Mouse (Mus musculus) induced T-regulatory cell, adult 2 months (primary cell): ENCODE data around the gene Rps6kb1.
"Not testable (repeated sequence)": the region's sequence is repeated elsewhere in the genome, so short reads cannot be mapped to it uniquely, and the experiment has no call there.

ENCODE experiments used
- DNase-seq: peaks from one replicate; pipeline ENCODE4 v3.0.0-alpha.2; 2012; ENCODE audit warnings: low read depth

Gene Rps6kb1

GRCm38 (mm10) chr11:86540476-86540845, 4.1 kb downstream of the Rps6kb1 start:
- no peak for DNase-seq

DNA sequence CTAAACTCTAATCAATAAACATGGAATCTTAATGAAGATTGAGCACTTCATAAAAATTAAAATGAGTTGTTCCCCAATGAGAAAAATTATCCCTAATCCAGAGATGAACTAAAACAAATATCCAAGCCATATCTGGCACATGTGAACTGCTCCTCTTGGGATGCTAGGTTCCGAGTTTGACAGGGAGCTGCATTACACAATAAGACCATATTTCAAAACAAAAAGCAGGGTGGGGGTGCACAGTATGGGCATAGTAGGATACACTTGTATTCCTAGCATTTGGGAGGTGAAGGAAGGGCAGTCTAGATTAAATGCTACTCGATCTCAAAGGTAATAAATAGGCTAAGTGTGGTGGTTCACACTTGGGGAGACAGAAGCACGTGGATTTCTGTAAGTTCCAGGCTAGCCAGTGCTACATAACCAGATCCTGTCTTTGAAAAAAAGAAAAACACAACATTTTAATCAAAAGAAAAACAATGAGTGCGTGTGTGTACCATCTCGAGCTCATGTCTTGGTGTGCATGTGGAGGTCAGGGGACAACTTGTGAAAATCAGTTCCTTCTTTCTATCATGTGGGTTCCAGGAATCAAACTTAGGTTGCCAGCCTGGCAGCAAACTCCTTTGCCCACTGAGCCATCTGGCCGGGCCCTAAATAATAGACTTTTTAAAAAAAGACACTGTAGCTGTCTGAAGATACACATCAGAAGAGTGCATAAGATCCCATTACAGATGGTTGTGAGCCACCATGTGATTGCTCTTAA, 4.7 kb downstream of the Rps6kb1 start:
- no peak for DNase-seq

DNA sequence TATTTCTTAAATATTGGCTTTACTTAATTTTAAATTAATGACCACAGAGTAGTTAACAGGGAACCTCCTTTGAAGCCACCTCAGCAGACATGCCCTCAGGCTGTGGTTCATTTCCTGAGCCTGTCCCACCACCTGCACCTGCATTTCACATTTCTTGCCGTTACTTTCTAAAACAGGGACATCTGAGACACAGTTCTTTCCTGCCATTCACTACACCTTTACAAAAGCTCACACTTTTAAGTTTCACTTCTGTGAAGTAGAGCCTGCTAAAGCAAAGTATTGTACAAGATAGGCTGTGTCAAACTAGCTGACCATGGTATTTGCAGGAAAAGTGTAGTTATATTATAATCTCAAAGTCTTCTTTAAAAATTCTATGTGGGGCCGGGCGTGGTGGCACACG, 5.8 kb downstream of the Rps6kb1 start:
- peak; percentile 25 for DNase-seq

DNA sequence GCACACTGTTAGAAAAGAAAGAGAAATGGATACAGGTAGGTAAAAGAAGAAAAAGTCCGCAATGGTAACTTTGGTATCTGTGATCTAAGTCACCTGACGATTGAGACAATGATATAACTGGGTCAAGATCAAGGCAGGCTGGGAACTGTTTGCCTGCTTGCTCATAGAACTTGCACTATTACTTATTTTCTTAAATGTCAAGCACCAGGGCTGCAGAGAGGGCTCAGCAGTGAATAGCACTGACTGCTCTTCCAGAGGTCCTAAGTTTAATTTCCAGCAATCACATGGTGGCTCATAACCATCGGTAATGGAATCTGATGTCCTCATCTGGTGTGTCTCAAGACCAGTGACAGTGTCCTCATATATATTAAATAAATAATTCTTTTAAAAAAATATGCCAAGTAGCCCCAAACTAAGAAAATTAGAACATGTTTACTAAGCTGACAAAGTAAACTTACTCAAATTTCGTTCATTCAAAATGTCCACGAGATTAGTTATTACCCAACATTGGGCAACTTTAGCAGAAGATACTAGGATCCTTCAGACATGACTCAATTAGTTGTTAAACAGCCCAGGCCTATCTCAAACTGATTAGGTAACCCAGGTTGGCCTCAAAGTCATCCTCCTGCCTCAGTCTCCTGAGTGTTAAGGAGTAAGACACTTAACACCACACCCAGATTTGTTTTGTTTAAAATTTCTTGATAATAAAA, 10.2 kb downstream of the Rps6kb1 start:
- no peak for DNase-seq

GRCm38 (mm10) chr11:86533302-86533701, 11.3 kb downstream of the Rps6kb1 start:
- DNase-seq, result not testable (repeated sequence)

DNA sequence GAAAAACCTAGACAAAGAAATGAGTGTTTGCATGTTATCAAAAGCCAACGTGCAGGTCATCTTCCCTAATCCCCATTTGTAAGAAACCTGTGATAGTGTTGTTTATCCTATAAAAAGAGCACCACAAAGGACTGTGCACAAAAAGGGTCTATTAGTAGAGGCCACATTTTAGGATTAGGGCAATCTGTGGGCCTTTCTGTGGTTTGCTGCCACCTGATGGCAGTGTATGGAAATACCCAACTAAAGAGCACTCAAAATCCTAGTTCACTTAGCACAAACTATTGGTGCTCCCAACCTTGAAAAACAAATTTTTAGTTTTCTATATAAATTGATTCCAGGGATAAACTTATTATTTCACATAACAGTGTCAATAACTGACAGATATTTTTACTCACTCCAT, 11.8 kb downstream of the Rps6kb1 start:
- DNase-seq, result peak; percentile 67

DNA sequence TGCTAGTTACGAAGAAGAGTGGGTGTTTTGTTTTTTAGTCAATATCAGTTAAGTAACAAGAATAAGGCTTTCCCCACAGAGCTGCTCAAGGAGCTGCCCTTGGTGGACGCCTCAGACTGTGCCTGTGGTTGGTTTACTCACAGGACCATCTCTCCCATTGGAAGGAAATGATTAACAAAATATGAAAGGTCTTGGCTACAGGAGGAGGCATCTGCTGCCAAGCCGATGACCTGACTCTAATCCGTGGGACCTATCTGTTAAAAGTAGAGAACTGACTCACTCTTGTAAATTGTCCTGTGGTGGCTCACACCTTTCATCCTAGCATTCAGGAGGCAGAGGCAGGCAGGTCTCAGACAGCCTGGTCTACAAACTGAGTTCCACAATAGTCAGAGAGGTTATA, 17.1 kb downstream of the Rps6kb1 start:
- DNase-seq, result no peak

- no peak for DNase-seq
These were observed 24.9 kb downstream of the Rps6kb1 start for GRCm38 (mm10) chr11:86519751-86520150.

DNA sequence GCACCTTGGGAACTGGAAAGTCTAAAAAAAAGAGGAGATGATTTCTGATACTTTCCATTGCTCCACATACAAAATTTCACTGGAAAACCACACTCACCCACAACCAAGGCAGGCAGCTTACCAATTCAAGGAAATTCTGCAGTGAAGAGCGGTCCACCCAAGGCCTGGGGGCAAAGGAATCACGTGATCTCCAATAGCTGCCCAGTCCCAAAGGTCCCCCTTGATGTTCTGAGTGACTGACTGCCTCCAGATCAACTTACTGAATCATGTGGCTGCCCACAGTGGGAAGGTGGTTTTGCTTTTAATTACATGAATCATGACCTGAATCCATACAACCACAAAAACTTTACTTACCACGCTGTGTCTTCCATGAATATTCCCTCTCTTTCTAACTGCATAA, 27.4 kb downstream of the Rps6kb1 start:
- DNase-seq, result no peak

DNA sequence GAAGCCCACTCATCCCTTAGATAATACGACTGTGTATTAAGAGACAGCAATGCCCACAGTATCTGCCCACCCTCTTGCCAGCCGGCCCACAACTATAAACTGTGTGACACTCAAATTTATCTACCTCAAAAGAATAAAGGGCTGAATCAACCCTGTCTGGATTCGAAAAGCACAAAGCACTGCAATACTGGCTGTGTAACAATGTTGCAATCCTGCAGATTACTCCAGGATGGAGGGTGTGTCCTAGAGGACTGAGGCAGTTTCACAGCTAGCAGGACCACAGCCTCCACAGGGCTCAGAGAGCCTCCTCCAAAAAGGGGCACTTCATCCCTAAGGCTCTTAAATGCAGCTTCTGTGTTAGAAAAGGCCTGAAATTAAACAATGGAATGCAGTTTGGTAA, 28.0 kb downstream of the Rps6kb1 start:
- DNase-seq, result no peak

GRCm38 (mm10) chr11:86507991-86508390, 36.6 kb downstream of the Rps6kb1 start:
- no peak for DNase-seq

GRCm38 (mm10) chr11:86507334-86507733, 37.3 kb downstream of the Rps6kb1 start:
- no peak for DNase-seq

- DNase-seq, result no peak
These were observed 41.5 kb downstream of the Rps6kb1 start for GRCm38 (mm10) chr11:86503121-86503520.

GRCm38 (mm10) chr11:86500795-86501194, 43.8 kb downstream of the Rps6kb1 start:
- no peak for DNase-seq

DNA sequence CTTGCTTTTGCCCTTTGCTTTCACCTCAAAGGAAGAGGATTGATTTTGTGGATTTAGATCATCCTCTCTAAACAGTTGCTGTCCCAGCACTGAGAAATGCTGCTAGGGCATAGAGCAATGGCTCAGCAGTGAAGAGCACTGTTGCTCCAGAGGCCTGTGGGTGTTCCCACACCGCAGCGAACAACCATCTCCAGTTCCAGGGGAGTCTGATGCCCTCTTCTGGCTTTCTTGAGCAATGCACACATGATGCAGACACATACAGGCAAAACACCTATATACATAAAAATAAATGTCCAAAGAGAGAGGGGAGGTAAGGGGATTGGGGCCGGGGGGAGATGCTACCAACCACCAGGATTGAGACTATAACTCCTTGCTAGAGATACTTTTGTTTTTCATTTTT, 46.7 kb downstream of the Rps6kb1 start:
- peak; percentile 17 for DNase-seq

DNA sequence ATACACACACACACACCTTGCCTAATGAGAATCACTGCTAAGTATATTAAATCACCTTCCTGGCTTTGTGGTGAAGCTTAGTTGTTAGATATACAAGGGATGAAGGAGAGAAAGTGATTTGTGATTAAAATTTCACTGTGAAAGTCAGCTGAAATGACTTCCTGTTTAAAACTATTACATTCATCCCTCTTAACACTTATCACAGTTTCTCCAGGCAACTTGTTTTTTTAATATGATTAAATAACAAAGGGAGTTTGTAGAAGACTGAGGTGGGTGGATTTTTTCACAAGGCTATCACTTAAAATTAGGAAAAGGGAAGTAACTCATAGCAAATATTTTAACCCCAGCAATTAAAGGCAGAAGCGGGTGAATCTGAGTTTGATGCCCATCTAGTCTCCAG, 47.2 kb downstream of the Rps6kb1 start:
- no peak for DNase-seq

GRCm38 (mm10) chr11:86490782-86491181, 53.8 kb downstream of the Rps6kb1 start:
- DNase-seq, result no peak

GRCm38 (mm10) chr11:86484910-86485510, 59.6 kb downstream of the Rps6kb1 start:
- DNase-seq, result no peak

- peak; percentile 99 for DNase-seq
These were observed 60.3 kb downstream of the Rps6kb1 start, which contains the start of gene Rnft1 for GRCm38 (mm10) chr11:86484101-86484868. TSS of gene Rnft1 (plus strand) at chr11:86484657.

DNA sequence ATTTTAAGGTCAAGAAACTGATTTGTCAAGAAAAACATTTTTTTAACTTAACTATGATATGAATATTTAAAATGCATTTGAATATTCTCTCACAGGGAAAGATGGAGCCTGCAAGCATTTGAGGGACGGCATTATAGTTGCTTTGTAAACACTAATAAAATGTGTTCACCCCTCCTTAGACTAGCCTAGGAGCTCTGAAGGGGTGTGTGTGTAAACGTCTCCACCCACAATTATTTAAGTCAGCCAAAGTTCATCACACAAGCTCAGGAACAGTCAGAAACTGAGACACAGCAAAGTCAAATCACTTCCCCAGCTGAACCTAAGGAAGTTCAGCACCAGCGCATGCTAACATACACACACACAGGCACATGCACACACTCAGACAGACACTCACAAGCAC, 71.0 kb downstream of the Rps6kb1 start:
- no peak for DNase-seq

GRCm38 (mm10) chr11:86472771-86473171, 71.8 kb downstream of the Rps6kb1 start:
- peak; percentile 62 for DNase-seq

GRCm38 (mm10) chr11:86471785-86472184, 72.8 kb downstream of the Rps6kb1 start:
- DNase-seq, result no peak
